Mouse (Mus musculus) thymus, adult 2 months (tissue): ENCODE data around the gene Enkur. TPM values are rescaled to one million over a fixed set of nuclear protein-coding genes. Genes with fewer than 3 reads are reported as not detected.

Experiments
- DNase-seq: peaks from one replicate; pipeline ENCODE4 v3.0.0; 2021
- H3K27ac ChIP-seq: fragments of 200-500 bp; 2 replicates; pipeline ENCODE4 v1.5.1; 2012; ENCODE audit warnings: low read length, control low read depth; ENCODE audit not compliant: control insufficient read depth, insufficient read depth
- H3K27me3 ChIP-seq: fragments of 200-500 bp; 2 replicates; pipeline ENCODE4 v1.6.1; 2012; ENCODE audit warnings: mild to moderate bottlenecking, low read length, moderate library complexity, mixed read lengths; ENCODE audit not compliant: control insufficient read depth, insufficient read depth
- H3K36me3 ChIP-seq: fragments of 200-500 bp; 2 replicates; pipeline ENCODE4 v1.6.1; 2012; ENCODE audit warnings: mild to moderate bottlenecking, low read length, moderate library complexity; ENCODE audit not compliant: control insufficient read depth, insufficient read depth
- H3K4me1 ChIP-seq: fragments of 200-500 bp; replicated peaks from 2 replicates; pipeline ENCODE4 v1.6.1; 2012; ENCODE audit warnings: low read length; ENCODE audit not compliant: control insufficient read depth, insufficient read depth
- H3K4me3 ChIP-seq: fragments of 200-500 bp; 2 replicates; pipeline ENCODE4 v1.5.1; 2012; ENCODE audit warnings: mild to moderate bottlenecking, low read length, control low read depth, moderate library complexity; ENCODE audit not compliant: control insufficient read depth, insufficient read depth
- CTCF ChIP-seq: fragments of 200-500 bp; IDR thresholded peaks from 2 replicates; pipeline ENCODE4 v1.5.1; 2012; ENCODE audit warnings: mild to moderate bottlenecking, control low read depth, low read length, moderate library complexity, borderline replicate concordance; ENCODE audit not compliant: control insufficient read depth, poor library complexity, insufficient read depth; ENCODE audit errors: extremely low read depth
- POLR2A ChIP-seq: fragments of 200-500 bp; IDR thresholded peaks from 2 replicates; pipeline ENCODE4 v1.6.1; 2012; ENCODE audit warnings: mild to moderate bottlenecking, low read length, control low read depth, moderate library complexity; ENCODE audit not compliant: control insufficient read depth, poor library complexity, insufficient read depth; ENCODE audit errors: extremely low read depth
- WGBS: fragments of 180-500 bp; shearing (Covaris S2); methylation state at CpG from one replicate; pipeline ENCODE4 v1.1.7; 2018; 5-methylcytosine and 5-hydroxymethylcytosine counted together
- polyA plus RNA-seq: library from polyadenylated mRNA; depleted of rRNA; stranded (reverse); fragments of >200 nt; gene quantifications from 2 replicates; pipeline ENCODE4 v1.2.3, GENCODE M21; 2012

Enkur gene
- polyA plus RNA-seq, 1 experiment: not detected

DNA sequence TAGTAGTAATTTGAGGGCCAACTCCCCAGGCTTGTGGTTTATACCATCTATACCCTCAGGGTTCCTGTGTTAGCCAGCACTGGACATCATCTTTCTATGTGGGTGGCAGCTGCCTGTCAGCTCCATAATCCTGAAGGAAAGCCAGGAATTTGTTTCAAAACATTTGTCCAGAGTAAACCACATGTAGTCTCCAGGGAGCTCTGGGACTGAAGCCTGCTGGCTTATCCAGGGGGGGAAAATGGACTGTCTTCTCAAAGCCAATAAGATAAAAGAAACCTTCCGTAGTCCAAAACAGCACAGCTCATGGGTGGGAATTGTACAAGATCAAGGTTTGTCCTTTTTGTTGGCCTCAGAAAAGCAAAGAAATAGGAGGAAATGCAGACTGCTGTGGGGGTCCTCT lies 37.2 kb downstream of the Enkur start:
- 95% methylated on average over 1 of the region's 1 CpGs for WGBS
- Histone ChIP-seq H3K4me1 (no peaks in the 10 kb centered on the region), H3K36me3 (no peaks in the 10 kb centered on the region), H3K4me3 (no peak overlapping the region), H3K27ac (no peak overlapping the region), H3K27me3 (no peaks in the 10 kb centered on the region)
- TF ChIP-seq CTCF: no peak
- TF ChIP-seq POLR2A: no peak
- no peak for DNase-seq

DNA sequence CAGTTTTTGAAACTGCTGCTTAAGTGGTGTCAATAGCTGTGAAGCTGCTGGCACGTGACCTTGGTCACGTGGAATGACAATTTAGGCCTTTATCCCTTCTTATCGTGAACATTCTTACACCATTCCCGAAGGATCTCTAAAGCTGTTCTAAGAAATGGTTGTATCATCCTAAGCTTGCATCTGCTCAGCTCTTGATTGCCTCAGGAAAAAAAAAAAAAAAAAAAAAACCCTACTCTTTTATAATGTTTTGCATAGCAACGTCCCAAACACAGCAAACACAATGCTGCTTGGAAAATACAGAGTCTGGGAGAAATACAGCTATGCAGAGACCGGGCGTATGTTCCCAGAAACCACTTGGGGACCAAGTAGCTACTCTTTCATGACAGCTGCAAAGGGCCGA lies 40.9 kb downstream of the Enkur start:
- no peak overlapping the region for H3K27ac ChIP-seq
- DNase-seq: no peak

DNA sequence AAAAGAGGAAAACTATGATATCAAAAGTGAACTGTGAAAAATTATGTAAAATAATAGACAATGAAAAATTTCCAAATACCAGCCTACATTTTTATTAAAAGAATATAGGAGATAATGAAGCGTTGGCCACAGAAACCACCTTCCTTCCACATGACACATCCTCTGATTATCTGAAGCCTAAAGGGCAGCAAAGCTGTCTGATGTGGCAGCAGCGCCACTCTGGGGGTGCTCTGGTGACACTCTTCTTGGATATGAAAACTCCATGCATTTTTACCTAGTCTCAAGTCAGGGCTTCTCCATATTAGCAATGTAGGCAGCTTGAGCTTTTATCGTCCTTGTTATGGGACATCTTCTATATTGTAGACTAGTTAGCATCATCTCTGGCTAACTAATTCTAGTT lies 51.7 kb downstream of the Enkur start:
- Histone ChIP-seq H3K4me1 (no peaks in the 10 kb centered on the region), H3K27ac (no peak overlapping the region), H3K36me3 (no peaks in the 10 kb centered on the region), H3K4me3 (no peak overlapping the region), H3K27me3 (no peaks in the 10 kb centered on the region)
- no peak for TF ChIP-seq POLR2A
- TF ChIP-seq CTCF: no peak
- WGBS: 77% methylated on average over 3 of the region's 3 CpGs
- no peak for DNase-seq

More for the DNA sequence above, 40.9 kb downstream of the Enkur start:
- WGBS: 91% methylated on average over 8 of the region's 8 CpGs
- Histone ChIP-seq H3K4me1 (no peaks in the 10 kb centered on the region), H3K4me3 (no peak overlapping the region), H3K27me3 (no peaks in the 10 kb centered on the region), H3K36me3 (no peaks in the 10 kb centered on the region)
- TF ChIP-seq POLR2A: no peak
- no peak for TF ChIP-seq CTCF

DNA sequence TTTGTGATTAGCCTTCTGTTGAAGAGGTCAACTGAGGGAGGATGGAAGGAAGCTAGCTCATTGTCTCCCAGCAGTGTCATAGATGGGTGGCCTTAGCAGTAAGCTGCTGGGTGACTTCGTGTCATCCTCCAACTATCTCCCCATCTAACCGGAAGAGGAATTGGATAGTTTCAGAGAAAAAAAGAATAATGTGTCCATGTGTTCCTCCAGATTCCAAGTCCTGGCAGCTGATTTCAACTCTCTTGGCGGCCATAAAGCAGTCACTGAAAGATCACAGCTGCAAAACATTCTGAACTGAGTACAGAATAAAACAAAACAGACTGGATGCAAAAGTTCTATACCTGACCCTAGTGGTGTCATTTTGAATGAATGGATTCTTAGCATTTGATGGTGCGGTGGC lies 58.0 kb downstream of the Enkur start:
- Histone ChIP-seq H3K36me3 (no peaks in the 10 kb centered on the region), H3K27ac (no peak overlapping the region), H3K4me3 (no peak overlapping the region), H3K4me1 (no peaks in the 10 kb centered on the region), H3K27me3 (peaks cover under 1% of the 10 kb centered on the region; the same call in 1 of the 2 replicates)
- 94% methylated on average over 4 of the region's 4 CpGs for WGBS
- TF ChIP-seq CTCF (no peak), POLR2A (no peak)
- no peak for DNase-seq

DNA sequence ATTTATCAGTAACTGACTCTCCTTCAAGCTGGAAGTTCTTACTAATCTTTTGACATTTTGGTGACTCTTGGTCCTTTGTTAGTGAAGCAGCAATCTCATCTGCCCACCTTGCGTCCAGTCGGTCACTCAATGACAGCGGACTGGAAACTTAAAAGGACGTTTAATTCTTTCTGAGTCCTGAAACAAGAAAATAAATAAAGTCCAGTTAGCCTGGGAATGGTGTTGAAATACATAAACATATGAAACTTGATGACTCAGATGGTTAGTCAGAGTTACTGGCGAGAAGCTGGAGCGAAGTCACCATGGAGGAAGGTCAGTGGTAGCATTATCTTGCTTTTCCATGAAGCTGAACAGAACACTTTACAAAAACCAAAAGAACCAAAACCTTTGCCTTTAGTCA lies 58.7 kb downstream of the Enkur start:
- Histone ChIP-seq H3K4me3 (no peak overlapping the region), H3K4me1 (no peaks in the 10 kb centered on the region; the same call in 1 of the 2 replicates), H3K27me3 (peaks cover 3% of the 10 kb centered on the region), H3K36me3 (no peaks in the 10 kb centered on the region), H3K27ac (no peak overlapping the region)
- WGBS: 92% methylated on average over 6 of the region's 6 CpGs
- DNase-seq: no peak
- TF ChIP-seq POLR2A: no peak
- TF ChIP-seq CTCF: no peak

DNA sequence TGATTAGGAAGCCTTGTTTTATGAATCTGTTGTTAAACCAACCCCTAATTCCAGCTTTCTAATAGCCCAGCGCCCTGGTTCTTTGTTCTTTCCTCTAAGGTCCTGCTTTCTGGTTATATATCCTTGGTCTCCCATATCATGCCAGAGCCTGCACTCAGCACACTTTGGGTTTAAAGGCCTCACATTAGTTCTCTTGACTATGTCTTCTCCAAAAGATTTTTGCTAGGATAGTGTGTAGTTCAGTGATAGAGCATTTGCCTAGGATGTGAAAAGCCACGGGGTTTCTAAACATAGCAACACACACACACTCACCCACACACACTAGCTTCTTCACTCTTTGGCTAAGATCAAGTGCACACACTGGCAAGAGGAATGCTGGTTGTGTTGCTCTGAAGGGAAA lies 62.5 kb downstream of the Enkur start:
- TF ChIP-seq CTCF (no peak), POLR2A (no peak)
- DNase-seq: no peak
- Histone ChIP-seq H3K4me1 (no peaks in the 10 kb centered on the region; the same call in 1 of the 2 replicates), H3K27ac (no peak overlapping the region), H3K4me3 (no peak overlapping the region), H3K36me3 (no peaks in the 10 kb centered on the region), H3K27me3 (peaks cover 3% of the 10 kb centered on the region)
- 33% methylated on average over 2 of the region's 2 CpGs for WGBS

DNA sequence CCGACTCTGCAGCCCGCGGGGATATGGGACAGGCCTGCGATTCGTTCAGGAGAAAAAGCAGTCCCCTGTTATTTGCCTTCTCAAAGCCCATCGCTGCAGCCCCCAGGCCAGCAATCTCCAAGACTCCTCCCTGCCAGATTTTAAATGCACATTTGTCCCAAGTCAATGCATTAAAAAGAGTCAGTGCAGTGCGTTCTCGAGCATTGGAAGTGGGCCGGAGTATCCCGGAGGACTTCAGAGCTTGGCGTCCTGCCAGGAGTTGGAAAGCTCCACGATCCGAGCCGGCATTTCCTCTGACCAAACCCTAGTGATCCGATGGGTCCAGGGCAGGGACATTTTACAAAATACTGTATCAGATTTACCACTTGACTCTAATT lies 63.0 kb downstream of the Enkur start:
- no peak for TF ChIP-seq CTCF
- no peak for TF ChIP-seq POLR2A
- Histone ChIP-seq H3K27ac (no peak overlapping the region), H3K4me1 (no peaks in the 10 kb centered on the region; the same call in 1 of the 2 replicates), H3K27me3 (peaks cover 3% of the 10 kb centered on the region), H3K4me3 (no peak overlapping the region), H3K36me3 (no peaks in the 10 kb centered on the region)
- 8% methylated on average over 15 of the region's 15 CpGs for WGBS
- no peak for DNase-seq

DNA sequence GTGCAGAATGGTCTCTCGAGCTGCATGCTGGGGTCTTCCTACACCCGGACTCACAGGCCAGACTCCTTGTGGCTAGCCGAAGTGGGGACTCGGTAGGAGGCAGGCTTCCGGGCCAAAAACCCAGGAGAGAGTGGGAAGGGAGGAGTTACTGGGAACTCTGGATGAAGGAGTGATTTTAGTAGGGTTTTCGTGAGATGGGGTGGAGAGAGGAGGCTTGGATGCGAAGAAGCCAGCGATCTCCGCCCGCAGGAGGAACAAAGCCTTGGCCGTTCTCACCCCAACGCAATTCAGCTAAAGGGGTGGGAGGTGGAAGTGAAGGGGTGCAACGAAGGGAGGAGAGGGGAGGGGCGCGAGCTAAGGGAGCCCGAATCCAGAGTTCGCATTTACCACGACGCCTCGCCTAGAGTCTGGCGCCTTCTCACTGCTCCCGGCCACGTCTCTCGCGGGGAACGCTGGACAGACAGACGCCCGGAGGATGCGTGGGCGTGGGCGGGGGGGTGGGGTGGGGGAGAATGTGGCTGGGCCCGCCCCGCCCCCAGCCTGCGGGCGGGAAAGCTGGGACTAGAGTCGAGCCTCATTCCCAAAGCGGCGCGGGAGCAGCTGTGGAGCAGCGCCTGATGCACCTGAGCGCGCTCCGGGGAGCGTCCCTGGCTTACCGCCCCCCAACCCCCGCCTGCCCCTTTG lies 63.5 kb downstream of the Enkur start:
- no peak overlapping the region for H3K27ac ChIP-seq
- peaks cover 3% of the 10 kb centered on the region for H3K27me3 ChIP-seq
- no peaks in the 10 kb centered on the region; the same call in 1 of the 2 replicates for H3K4me1 ChIP-seq
- no peak overlapping the region for H3K4me3 ChIP-seq
- DNase-seq: peak; percentile 3
- 1% methylated on average over 46 of the region's 46 CpGs for WGBS
- no peaks in the 10 kb centered on the region for H3K36me3 ChIP-seq
- no peak for TF ChIP-seq POLR2A
- no peak for TF ChIP-seq CTCF
